Mouse (Mus musculus): ENCODE data around the gene Hectd4. TPM values are rescaled to one million over a fixed set of nuclear protein-coding genes. Genes with fewer than 3 reads are reported as not detected.

The Hectd4 gene
- total and polyA plus RNA-seq, 3 experiments, result 2.1 to 7.8 (median 6.0) TPM

DNA sequence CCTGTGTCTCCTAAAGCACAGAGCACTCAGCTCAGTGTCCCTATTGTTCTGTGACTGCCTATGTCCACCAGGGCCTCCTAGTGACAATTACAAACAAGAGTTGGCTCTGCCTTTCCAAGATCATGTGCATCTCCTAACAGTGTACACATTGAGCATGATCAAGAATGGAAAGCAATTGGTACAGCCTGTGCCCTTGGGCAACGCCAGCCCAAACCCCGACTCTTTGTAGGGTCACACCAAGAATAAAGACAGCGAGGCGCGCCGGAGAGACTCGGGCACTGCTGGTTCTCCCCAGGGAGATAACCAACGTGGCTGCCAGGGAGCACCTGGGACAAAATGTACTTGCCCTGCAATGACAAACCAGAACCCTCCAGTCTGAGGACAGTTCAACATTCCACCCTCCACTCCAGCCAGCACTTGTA lies 32.4 kb upstream of the Hectd4 start:
- Histone ChIP-seq H3K9ac (ENCODE audit: insufficient read depth, low read depth) (no peak overlapping the region), H3K27ac (ENCODE audit: insufficient read depth, low read depth) (peak overlapping the region; percentile 6; the same call in 1 of the 2 replicates), H3K4me1 (ENCODE audit: control insufficient read depth in 1 of 2, insufficient read depth in 2 of 2) (peaks cover 41 to 73% of the 10 kb centered on the region in 2 experiments), H3K4me3 (replicated peaks in 1 of 3; ENCODE audit: low read depth in 2 of 3, low read length in 2 of 3, poor library complexity in 1 of 3) (peak overlapping the region; percentile 6 to 37 (median 33)), H3K27me3 (replicated peaks) (no peaks in the 10 kb centered on the region), H3K36me3 (replicated peaks in 1 of 2; ENCODE audit: control insufficient read depth in 1 of 2, insufficient read depth in 1 of 2, low read length in 1 of 2) (peaks cover 0 to 10% of the 10 kb centered on the region in 2 experiments), H3K79me2 (replicated peaks; ENCODE audit: control insufficient read depth, extremely low read depth, insufficient read depth, poor library complexity, severe bottlenecking) (peaks cover 76% of the 10 kb centered on the region), H3K4me2 (ENCODE audit: insufficient read depth, low read depth, poor library complexity, severe bottlenecking) (peak overlapping the region; percentile 39), H3K9me3 (replicated peaks; ENCODE audit: low read length) (no peaks in the 10 kb centered on the region)
- in situ Hi-C loops (cut with MboI; ENCODE audit: low pct_ligation_motif_present, low pct_unique_long_range_greater_than_20kb, low sequenced_read_pairs) (no loop called here), dilution Hi-C loops (cut with MboI; ENCODE audit: extremely low pct_ligation_motif_present, extremely low pct_unique_long_range_greater_than_20kb, low sequenced_read_pairs) (no loop called here)
- no peak for DNase-seq (ENCODE audit: extremely low read depth)
- TF ChIP-seq ZMIZ1 (IDR thresholded peaks at IDR 0.05; ENCODE audit: low read depth, low read length) (no peak), POLR2AphosphoS2 (IDR thresholded peaks at IDR 0.05; ENCODE audit: low read depth, low read length) (no peak), PAX5 (IDR thresholded peaks at IDR 0.05; ENCODE audit: low read length) (no peak), JUN (IDR thresholded peaks at IDR 0.05; ENCODE audit: insufficient read depth, low read depth, low read length) (no peak), CHD1 (IDR thresholded peaks at IDR 0.05; ENCODE audit: low read depth, low read length) (no peak), MAX (IDR thresholded peaks at IDR 0.05; ENCODE audit: low read length) (no peak), TBP (conservative IDR thresholded peaks at IDR 0.05; ENCODE audit: low read depth, low read length) (no peak), ZKSCAN1 (IDR thresholded peaks at IDR 0.05; ENCODE audit: borderline replicate concordance, low read depth, low read length) (no peak), E2F4 (IDR thresholded peaks at IDR 0.05; ENCODE audit: insufficient replicate concordance, low read depth, low read length) (no peak)

DNA sequence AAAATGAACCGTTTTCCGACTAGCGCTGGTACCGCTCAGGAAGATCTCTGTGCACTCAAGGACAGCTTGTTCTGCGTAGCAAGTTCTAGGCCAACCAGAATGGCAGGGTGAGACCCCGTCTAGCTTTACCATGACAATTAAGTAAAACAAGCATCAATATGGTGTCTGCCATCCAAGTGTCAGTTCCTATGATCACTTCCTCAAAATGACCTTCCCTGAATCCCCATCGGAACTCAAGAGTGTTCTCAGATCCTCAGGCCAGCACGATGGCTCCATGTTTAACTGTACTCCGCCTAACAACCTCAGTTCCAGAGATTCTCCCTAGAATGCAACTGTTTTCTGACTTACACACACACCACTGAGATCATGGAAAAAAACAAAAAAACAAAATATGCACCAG lies 31.8 kb upstream of the Hectd4 start:
- peaks cover 0 to 9% of the 10 kb centered on the region in 2 experiments for H3K36me3 ChIP-seq (replicated peaks in 1 of 2; ENCODE audit: control insufficient read depth in 1 of 2, insufficient read depth in 1 of 2, low read length in 1 of 2)
- peaks cover 35 to 66% of the 10 kb centered on the region in 2 experiments for H3K4me1 ChIP-seq (ENCODE audit: control insufficient read depth in 1 of 2, insufficient read depth in 2 of 2)
- peaks cover 69% of the 10 kb centered on the region for H3K79me2 ChIP-seq (replicated peaks; ENCODE audit: control insufficient read depth, extremely low read depth, insufficient read depth, poor library complexity, severe bottlenecking)
- H3K9me3 ChIP-seq (replicated peaks; ENCODE audit: low read length), result no peaks in the 10 kb centered on the region
- no peaks in the 10 kb centered on the region for H3K27me3 ChIP-seq (replicated peaks)
- dilution Hi-C loops (cut with MboI; ENCODE audit: extremely low pct_ligation_motif_present, extremely low pct_unique_long_range_greater_than_20kb, low sequenced_read_pairs) (no loop called here), in situ Hi-C loops (cut with MboI; ENCODE audit: low pct_ligation_motif_present, low pct_unique_long_range_greater_than_20kb, low sequenced_read_pairs) (no loop called here)
- H3K4me2 ChIP-seq (ENCODE audit: insufficient read depth, low read depth, poor library complexity, severe bottlenecking), result peak overlapping the region; percentile 39
- H3K4me3 ChIP-seq (replicated peaks in 1 of 3; ENCODE audit: low read depth in 2 of 3, low read length in 2 of 3, poor library complexity in 1 of 3), result peak overlapping the region; percentile 6 to 37 (median 33)
- no peak for TF ChIP-seq PAX5 (IDR thresholded peaks at IDR 0.05; ENCODE audit: low read length)
- TF ChIP-seq GABPA (IDR thresholded peaks at IDR 0.05; ENCODE audit: insufficient replicate concordance, low read depth, low read length), result no peak
- TF ChIP-seq EP300 (IDR thresholded peaks at IDR 0.05; ENCODE audit: low read length), result peak; percentile 75
- peak; percentile 79 for TF ChIP-seq IRF4 (IDR thresholded peaks at IDR 0.05; ENCODE audit: low read depth, low read length)
- no peak for TF ChIP-seq POLR2A (IDR thresholded peaks at IDR 0.05; ENCODE audit: low read depth, low read length)
- no peak for TF ChIP-seq MXI1 (IDR thresholded peaks at IDR 0.05; ENCODE audit: low read depth, low read length)
- no peak for TF ChIP-seq KAT2A (IDR thresholded peaks at IDR 0.05; ENCODE audit: insufficient replicate concordance, low read length)
- TF ChIP-seq ETS1 (conservative IDR thresholded peaks at IDR 0.05; ENCODE audit: low read depth, low read length), result no peak
- no peak for TF ChIP-seq MEF2A (IDR thresholded peaks at IDR 0.05; ENCODE audit: borderline replicate concordance, low read depth, low read length)
- TF ChIP-seq MAX (IDR thresholded peaks at IDR 0.05; ENCODE audit: low read length), result 0 out of 2 replicates have a peak, but pooled peaks have one; percentile 10
- TF ChIP-seq CTCF (conservative IDR thresholded peaks at IDR 0.05 in 1 of 2, IDR thresholded peaks at IDR 0.05 in 1 of 2; ENCODE audit: low read depth in 2 of 2, low read length in 2 of 2), result no peak
- peak; percentile 5; the same call in 1 of the 2 replicates for TF ChIP-seq SIN3A (IDR thresholded peaks at IDR 0.05; ENCODE audit: low read length)
- TF ChIP-seq ZKSCAN1 (IDR thresholded peaks at IDR 0.05; ENCODE audit: borderline replicate concordance, low read depth, low read length), result no peak
- TF ChIP-seq USF1 (IDR thresholded peaks at IDR 0.05; ENCODE audit: low read depth, low read length), result no peak
- no peak; the same call in 1 of the 2 replicates for TF ChIP-seq BHLHE40 (IDR thresholded peaks at IDR 0.05; ENCODE audit: low read depth, low read length)
- TF ChIP-seq TCF12 (IDR thresholded peaks at IDR 0.05; ENCODE audit: low read depth, low read length), result no peak
- H3K27ac ChIP-seq (ENCODE audit: insufficient read depth, low read depth), result peak overlapping the region; percentile 5; the same call in 1 of the 2 replicates
- no peak for DNase-seq (ENCODE audit: extremely low read depth)
- no peak overlapping the region; the same call in 1 of the 2 replicates for H3K9ac ChIP-seq (ENCODE audit: insufficient read depth, low read depth)
